Mouse (Mus musculus) forebrain, embryonic 16.5 days (tissue): Measurements from ENCODE around the gene Fam214a. TPM values are rescaled to one million over a fixed set of nuclear protein-coding genes. Genes with fewer than 3 reads are reported as not detected.

Experiments
- ATAC-seq: fragments of 200-750 bp; cut with Nextera tagmentation; 2 replicates; pipeline ENCODE4 v1.8.0; 2017; ENCODE audit warnings: mild to moderate bottlenecking, moderate library complexity
- H3K27ac ChIP-seq: fragments of 300-500 bp; sonication (generic); 2 replicates; pipeline ENCODE4 v1.5.1; 2014; ENCODE audit warnings: low read length, control low read depth
- H3K27me3 ChIP-seq: fragments of 300-500 bp; sonication (generic); replicated peaks from 2 replicates; pipeline ENCODE4 v1.6.1; 2014; ENCODE audit warnings: low read length; ENCODE audit not compliant: control insufficient read depth, insufficient read depth
- H3K36me3 ChIP-seq: fragments of 300-500 bp; sonication (generic); 2 replicates; pipeline ENCODE4 v1.6.1; 2014; ENCODE audit not compliant: control insufficient read depth, insufficient read depth
- H3K4me1 ChIP-seq: fragments of 300-500 bp; sonication (generic); replicated peaks from 2 replicates; pipeline ENCODE4 v1.6.1; 2014; ENCODE audit warnings: low read length; ENCODE audit not compliant: control insufficient read depth, insufficient read depth
- H3K4me2 ChIP-seq: fragments of 300-500 bp; sonication (generic); 2 replicates; pipeline ENCODE4 v1.6.1; 2014; ENCODE audit warnings: mild to moderate bottlenecking, low read length, control low read depth
- H3K4me3 ChIP-seq: fragments of 300-500 bp; sonication (generic); replicated peaks from 2 replicates; pipeline ENCODE4 v1.5.1; 2014; ENCODE audit warnings: mild to moderate bottlenecking, low read length, control low read depth
- H3K9ac ChIP-seq: fragments of 300-500 bp; sonication (generic); replicated peaks from 2 replicates; pipeline ENCODE4 v1.6.1; 2014; ENCODE audit warnings: low read depth, low read length, control low read depth
- H3K9me3 ChIP-seq: fragments of 300-500 bp; sonication (generic); 2 replicates; pipeline ENCODE4 v1.6.1; 2016; ENCODE audit warnings: low read length; ENCODE audit not compliant: control insufficient read depth
- WGBS: fragments of 180-500 bp; shearing (Covaris S2); extraction: QIAGEN DNeasy Blood & Tissue Kit; methylation state at CpG from one replicate; pipeline ENCODE4 v1.1.7; 2014; 5-methylcytosine and 5-hydroxymethylcytosine counted together
- polyA plus RNA-seq: library from polyadenylated mRNA; unstranded; fragments of >200 nt; fragmentation: Nextera tagmentation; extraction: Ambion mirVana; gene quantifications from 2 replicates; pipeline ENCODE4 v1.2.1, GENCODE M21; 2015

The Fam214a gene
- polyA plus RNA-seq, 1 experiment from 2014 or later, result 30.1 TPM

DNA sequence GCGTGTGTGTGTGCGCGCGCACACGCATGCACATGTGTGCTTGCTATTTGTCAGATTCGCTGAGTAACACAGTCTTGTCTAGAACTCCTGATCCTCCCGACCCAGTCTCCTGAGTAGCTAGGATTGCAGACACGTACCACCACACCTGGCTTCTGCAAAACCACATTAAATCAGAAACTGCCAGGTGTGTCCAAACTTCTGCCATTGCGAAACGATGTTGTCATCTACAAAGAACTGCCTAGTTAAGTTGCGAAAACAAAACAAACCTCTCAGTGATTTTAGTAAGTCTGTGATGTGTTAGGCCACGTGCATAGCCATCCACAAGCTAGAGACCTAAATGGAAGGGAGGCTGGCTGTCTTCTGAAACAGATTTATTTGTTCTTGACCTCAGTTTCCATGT, 32.2 kb upstream of the Fam214a start:
- ATAC-seq, result no peak
- Histone ChIP-seq H3K4me3 (no peak overlapping the region), H3K4me2 (no peak overlapping the region), H3K4me1 (peaks cover 7% of the 10 kb centered on the region), H3K36me3 (no peaks in the 10 kb centered on the region), H3K9ac (no peak overlapping the region), H3K27me3 (no peaks in the 10 kb centered on the region), H3K9me3 (peaks cover 2% of the 10 kb centered on the region; the same call in 1 of the 2 replicates), H3K27ac (no peak overlapping the region)
- WGBS, result 95% methylated on average over 12 of the region's 12 CpGs

DNA sequence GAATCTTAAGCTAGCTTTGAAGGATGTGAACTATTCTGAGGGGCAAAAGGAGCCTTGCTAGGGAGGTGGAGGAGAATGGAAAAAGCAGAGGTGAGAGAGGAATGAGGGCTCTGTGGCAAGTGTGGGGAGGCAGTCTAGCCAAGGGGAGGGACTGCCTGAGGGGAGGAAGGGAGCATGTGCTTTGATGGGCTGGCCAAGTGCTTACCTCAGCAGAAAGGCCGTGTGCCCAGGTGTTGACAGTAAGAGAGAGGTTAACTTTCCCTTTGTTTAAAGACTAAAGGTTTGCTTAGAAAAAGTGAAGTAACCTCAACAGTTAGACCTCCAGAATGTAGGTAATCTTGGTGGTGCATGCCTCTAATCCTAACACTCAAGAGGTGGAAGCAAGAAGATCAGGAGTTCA, 31.3 kb upstream of the Fam214a start:
- ATAC-seq, result no peak
- Histone ChIP-seq H3K27ac (no peak overlapping the region), H3K9ac (no peak overlapping the region), H3K4me2 (no peak overlapping the region), H3K27me3 (no peaks in the 10 kb centered on the region), H3K4me3 (no peak overlapping the region), H3K9me3 (peaks cover 2% of the 10 kb centered on the region; the same call in 1 of the 2 replicates), H3K36me3 (no peaks in the 10 kb centered on the region), H3K4me1 (peaks cover 9% of the 10 kb centered on the region)
- WGBS, result 70% methylated on average over 1 of the region's 1 CpGs

GRCm38 (mm10) chr9:74922884-74923283, 29.8 kb upstream of the Fam214a start:
- WGBS, result 61% methylated on average over 3 of the region's 3 CpGs
- ATAC-seq, result no peak
- Histone ChIP-seq H3K4me2 (no peak overlapping the region), H3K9me3 (no peaks in the 10 kb centered on the region), H3K4me3 (no peak overlapping the region), H3K27me3 (no peaks in the 10 kb centered on the region), H3K9ac (no peak overlapping the region), H3K27ac (no peak overlapping the region), H3K36me3 (no peaks in the 10 kb centered on the region), H3K4me1 (peaks cover 9% of the 10 kb centered on the region)

DNA sequence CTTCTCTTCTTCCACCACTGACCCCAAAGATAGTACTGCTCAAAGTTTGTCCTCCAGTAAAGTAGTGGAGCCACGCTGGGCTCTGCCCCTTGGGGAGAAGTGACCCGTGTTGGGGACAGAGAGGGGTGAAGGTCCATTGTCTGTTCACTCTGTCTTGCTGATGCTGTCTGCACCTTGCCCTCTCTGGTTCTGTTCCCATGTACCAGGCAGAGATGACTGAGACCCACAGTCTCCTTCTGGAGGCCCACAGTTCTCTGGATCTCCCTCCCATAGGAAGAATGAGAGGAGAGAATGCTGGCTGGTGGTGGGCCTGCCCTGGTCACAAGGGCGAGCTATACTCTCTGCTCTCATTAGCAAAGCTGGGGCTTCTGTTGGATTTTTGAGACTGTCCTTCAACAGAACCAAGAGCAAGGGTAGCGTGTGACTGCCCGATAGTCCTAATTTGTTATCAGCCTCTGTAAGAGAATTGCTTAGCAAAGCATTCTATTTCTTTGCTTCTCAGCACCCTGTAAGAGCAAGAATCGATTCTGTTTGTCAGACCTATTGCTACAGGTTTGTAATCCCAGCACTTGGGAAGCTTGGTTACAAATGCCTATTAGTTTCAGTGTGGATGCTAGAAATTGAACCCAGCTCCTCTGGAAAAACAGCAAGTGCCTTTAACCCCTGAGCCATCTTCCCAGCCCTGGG, 29.2 kb upstream of the Fam214a start:
- H3K27me3 ChIP-seq, result no peaks in the 10 kb centered on the region
- no peak overlapping the region for H3K9ac ChIP-seq
- ATAC-seq, result no peak
- H3K4me2 ChIP-seq, result no peak overlapping the region
- H3K4me3 ChIP-seq, result no peak overlapping the region
- no peaks in the 10 kb centered on the region for H3K36me3 ChIP-seq
- WGBS, result 84% methylated on average over 6 of the region's 6 CpGs
- no peak overlapping the region for H3K27ac ChIP-seq
- no peaks in the 10 kb centered on the region for H3K9me3 ChIP-seq
- H3K4me1 ChIP-seq, result peaks cover 9% of the 10 kb centered on the region

DNA sequence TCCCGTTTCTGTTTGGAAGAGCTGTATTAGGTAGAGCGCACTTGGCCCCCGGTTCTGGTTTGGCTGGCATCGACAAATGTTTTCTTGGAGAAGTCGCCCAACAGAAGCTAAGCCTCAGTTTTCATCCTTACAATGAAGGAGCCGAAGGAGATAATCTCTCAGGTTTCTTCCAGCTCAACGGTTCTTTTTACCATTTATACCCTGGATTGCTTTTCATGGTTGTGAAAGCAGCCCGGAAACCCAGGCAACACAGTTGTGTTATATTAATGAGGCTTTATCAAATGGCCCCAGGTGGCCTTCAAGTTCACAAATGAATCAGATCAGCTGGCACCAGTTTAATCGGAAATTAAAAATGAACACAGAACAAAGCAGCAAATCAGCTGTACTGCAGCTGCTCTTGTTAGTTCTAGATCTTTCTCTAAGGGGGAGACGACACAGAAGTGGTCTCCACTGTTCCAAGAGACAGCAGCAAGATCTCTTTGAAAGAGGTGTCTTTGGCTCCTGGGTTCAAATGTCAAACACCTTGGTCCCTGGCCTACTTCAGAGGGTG, 27.4 kb upstream of the Fam214a start:
- 7% methylated on average over 10 of the region's 10 CpGs for WGBS
- H3K4me1 ChIP-seq, result peaks cover 9% of the 10 kb centered on the region
- no peaks in the 10 kb centered on the region for H3K9me3 ChIP-seq
- no peak overlapping the region for H3K4me3 ChIP-seq
- H3K9ac ChIP-seq, result no peak overlapping the region
- no peak overlapping the region for H3K4me2 ChIP-seq
- no peaks in the 10 kb centered on the region for H3K36me3 ChIP-seq
- ATAC-seq, result peak; percentile 79
- no peaks in the 10 kb centered on the region for H3K27me3 ChIP-seq
- peak overlapping the region; percentile 26; the same call in 1 of the 2 replicates for H3K27ac ChIP-seq

DNA sequence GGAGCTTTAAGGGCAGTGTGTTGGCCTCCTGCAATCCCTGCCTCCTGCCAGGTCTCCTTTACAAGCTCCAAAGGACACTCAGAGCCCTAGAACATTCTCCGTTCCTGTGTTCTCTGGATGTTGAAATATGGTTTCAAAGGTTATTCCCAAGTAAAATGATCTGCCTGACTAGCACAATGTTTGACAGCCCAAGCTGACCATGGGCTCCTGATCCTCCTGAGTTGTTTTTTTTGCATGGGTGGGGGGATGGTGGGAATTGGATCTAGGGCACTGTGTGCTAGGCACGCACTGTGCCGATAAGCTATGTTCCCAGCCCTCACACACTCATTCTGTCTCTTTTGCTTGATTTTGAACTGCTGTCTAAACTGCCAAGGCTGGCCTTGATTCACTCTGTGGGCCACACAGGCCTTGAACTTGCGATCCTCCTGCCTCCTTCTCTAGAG, 22.7 kb upstream of the Fam214a start:
- no peak overlapping the region for H3K9ac ChIP-seq
- H3K9me3 ChIP-seq, result no peaks in the 10 kb centered on the region
- H3K4me2 ChIP-seq, result no peak overlapping the region
- H3K4me1 ChIP-seq, result peaks cover 6% of the 10 kb centered on the region
- ATAC-seq, result no peak
- H3K27me3 ChIP-seq, result no peaks in the 10 kb centered on the region
- H3K36me3 ChIP-seq, result no peaks in the 10 kb centered on the region
- no peak overlapping the region for H3K27ac ChIP-seq
- H3K4me3 ChIP-seq, result no peak overlapping the region
- 94% methylated on average over 4 of the region's 4 CpGs for WGBS

- Histone ChIP-seq H3K4me1 (no peaks in the 10 kb centered on the region), H3K27me3 (no peaks in the 10 kb centered on the region), H3K36me3 (no peaks in the 10 kb centered on the region), H3K9me3 (no peaks in the 10 kb centered on the region), H3K4me3 (no peak overlapping the region), H3K9ac (no peak overlapping the region), H3K27ac (no peak overlapping the region), H3K4me2 (no peak overlapping the region)
- WGBS, result 79% methylated on average over 5 of the region's 5 CpGs
- ATAC-seq, result no peak
Measured at GRCm38 (mm10) chr9:74930653-74931052, 22.0 kb upstream of the Fam214a start.

DNA sequence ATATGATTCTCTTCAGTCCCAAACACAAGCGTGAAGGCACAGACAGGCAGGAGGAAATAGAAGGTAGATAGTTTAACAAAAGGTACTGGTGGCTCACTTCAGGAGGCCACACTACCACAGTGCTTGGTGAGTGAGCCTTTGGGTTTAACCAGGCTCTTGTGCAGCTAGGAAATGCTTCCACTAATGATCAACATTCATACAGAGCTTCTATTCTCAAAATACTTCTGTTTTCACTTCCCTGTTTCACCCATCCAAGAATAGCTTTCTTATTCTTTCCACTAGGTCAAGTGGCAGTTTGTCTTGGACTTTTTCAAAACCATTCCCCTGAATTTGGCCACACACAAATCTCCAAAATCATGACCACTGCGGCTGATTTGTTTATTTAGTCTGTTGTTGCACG, 17.4 kb upstream of the Fam214a start:
- H3K27me3 ChIP-seq, result no peaks in the 10 kb centered on the region
- no peak for ATAC-seq
- WGBS, result 82% methylated on average over 3 of the region's 3 CpGs
- H3K27ac ChIP-seq, result no peak overlapping the region
- no peak overlapping the region for H3K4me3 ChIP-seq
- H3K4me2 ChIP-seq, result no peak overlapping the region
- H3K4me1 ChIP-seq, result no peaks in the 10 kb centered on the region
- H3K36me3 ChIP-seq, result no peaks in the 10 kb centered on the region
- no peaks in the 10 kb centered on the region for H3K9me3 ChIP-seq
- no peak overlapping the region for H3K9ac ChIP-seq

GRCm38 (mm10) chr9:74937761-74938160, 14.9 kb upstream of the Fam214a start:
- no peaks in the 10 kb centered on the region for H3K9me3 ChIP-seq
- no peak overlapping the region for H3K4me2 ChIP-seq
- WGBS, result 93% methylated on average over 3 of the region's 3 CpGs
- H3K9ac ChIP-seq, result no peak overlapping the region
- H3K4me3 ChIP-seq, result no peak overlapping the region
- no peak for ATAC-seq
- H3K27me3 ChIP-seq, result no peaks in the 10 kb centered on the region
- no peaks in the 10 kb centered on the region for H3K4me1 ChIP-seq
- H3K36me3 ChIP-seq, result no peaks in the 10 kb centered on the region
- H3K27ac ChIP-seq, result no peak overlapping the region
